Mouse (Mus musculus) layer of hippocampus, postnatal 36 days (tissue): ENCODE measurements around the gene Olfr281. TPM values are rescaled to one million over a fixed set of nuclear protein-coding genes. Genes with fewer than 3 reads are reported as not detected.
"Not testable (repeated sequence)": the region's sequence is repeated elsewhere in the genome, so short reads cannot be mapped to it uniquely, and the experiment has no call there.

Experiments
- DNase-seq, 2 experiments: peaks; one replicate each; pipeline ENCODE4 v3.0.0; 2022
- total RNA-seq, 2 experiments: library from RNA; stranded (reverse); gene quantifications; 2 replicates each; pipeline ENCODE4 v1.2.3; 2021

Gene Olfr281
- total RNA-seq: not detected

- no peak for DNase-seq
These were observed at the start of gene Olfr281 for GRCm38 (mm10) chr15:98452288-98452687. TSS of gene Olfr281 (plus strand) at chr15:98452588.

DNA sequence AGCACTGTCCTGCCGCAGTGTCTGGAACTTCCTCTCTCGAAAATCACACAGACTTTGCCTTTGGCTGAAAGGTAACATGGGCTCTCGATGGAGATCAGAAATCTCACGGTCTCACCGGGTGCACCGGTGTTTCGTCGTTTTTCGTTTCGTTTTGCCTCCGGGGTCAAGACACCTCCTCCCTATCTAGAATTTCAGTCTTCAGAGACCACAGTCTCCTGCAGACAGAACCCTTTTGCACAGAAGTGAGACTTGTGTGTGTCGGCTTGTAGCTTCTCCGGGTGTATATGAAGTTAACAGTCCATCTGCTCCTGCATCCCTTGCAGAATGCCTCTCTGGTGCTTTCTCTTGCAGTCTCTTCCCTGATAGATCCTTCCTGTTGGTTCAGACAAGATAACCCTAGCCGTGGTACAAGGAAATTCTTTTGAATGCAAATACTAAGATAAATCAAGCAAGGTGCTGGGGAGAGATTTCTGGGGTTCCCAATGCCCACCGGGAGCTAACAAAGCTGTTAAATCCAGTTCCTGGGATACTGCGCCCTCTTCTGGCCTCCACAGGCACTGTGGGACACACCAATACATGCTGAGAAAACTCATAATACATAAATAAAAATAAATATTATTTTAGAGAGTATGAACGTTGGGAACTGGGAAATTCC lies 43.9 kb upstream of the Olfr281 start:
- peak in 1 of 2 experiments; percentile 14 for DNase-seq

- no peak for DNase-seq
These were observed 42.8 kb upstream of the Olfr281 start for GRCm38 (mm10) chr15:98409635-98410034.

GRCm38 (mm10) chr15:98410249-98410648 lies 42.1 kb upstream of the Olfr281 start:
- DNase-seq: no peak

GRCm38 (mm10) chr15:98415996-98416395 lies 36.4 kb upstream of the Olfr281 start:
- DNase-seq: no peak

- not testable (repeated sequence) for DNase-seq
These were observed 35.6 kb upstream of the Olfr281 start for GRCm38 (mm10) chr15:98416802-98417201.

DNA sequence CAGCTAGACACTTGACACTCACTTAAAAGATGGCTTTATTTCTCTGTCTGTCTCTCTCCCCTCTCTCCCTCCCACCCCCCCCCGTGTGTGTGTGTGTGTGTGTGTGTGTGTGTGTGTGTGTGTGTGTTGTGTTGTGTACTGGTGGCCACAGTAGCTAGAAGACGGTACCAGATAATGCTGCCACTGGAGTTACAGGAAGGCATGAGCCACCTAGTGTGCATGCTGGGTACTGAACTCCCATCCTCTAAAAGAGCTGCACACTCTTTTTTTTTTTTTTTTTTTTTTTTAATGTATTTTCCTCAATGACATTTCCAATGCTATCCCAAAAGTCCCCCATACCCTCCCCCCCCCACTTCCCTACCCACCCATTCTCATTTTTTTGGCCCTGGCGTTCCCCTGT lies 35.1 kb upstream of the Olfr281 start:
- DNase-seq: not testable (repeated sequence)

GRCm38 (mm10) chr15:98418096-98418495 lies 34.3 kb upstream of the Olfr281 start:
- no peak for DNase-seq

DNA sequence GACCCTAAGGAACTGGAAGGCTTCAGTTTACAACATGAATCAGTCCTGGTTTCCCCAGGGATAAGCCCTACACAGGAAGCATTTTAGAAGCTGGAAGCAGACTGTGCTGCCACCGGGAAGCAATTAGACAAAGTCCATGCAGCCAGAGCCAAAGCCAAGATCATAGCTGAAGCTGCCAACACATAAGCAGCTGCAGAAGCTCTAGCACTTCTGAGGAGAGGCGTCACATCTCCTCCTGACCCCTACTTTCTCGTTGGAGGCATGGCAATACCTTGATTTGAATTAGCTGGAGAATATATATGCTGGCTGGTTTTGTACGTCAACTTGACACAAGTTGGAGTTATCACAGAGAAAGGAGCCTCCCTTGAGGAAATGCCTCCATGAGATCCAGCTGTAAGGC lies 31.5 kb upstream of the Olfr281 start:
- DNase-seq: no peak

DNA sequence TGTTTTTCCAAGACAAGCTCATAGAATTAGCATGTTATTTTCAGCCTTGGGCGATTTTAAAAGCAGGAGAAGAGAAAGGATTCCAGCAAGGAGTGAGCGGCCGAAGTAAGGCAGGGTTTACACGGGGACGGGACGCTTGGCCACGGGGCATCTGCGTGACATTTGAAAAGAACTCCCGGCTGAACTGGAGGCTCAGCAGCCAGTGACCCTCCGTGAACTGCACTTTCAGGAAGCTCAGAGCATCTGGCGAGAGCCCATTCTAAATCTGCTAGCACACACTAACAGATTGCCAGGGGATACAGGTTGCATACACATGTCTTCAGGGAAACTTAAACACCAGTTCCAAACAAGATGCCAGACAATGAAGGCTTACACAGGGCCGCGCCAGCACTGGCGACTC lies 28.1 kb upstream of the Olfr281 start:
- no peak for DNase-seq

GRCm38 (mm10) chr15:98424753-98425152 lies 27.6 kb upstream of the Olfr281 start:
- DNase-seq: no peak

DNA sequence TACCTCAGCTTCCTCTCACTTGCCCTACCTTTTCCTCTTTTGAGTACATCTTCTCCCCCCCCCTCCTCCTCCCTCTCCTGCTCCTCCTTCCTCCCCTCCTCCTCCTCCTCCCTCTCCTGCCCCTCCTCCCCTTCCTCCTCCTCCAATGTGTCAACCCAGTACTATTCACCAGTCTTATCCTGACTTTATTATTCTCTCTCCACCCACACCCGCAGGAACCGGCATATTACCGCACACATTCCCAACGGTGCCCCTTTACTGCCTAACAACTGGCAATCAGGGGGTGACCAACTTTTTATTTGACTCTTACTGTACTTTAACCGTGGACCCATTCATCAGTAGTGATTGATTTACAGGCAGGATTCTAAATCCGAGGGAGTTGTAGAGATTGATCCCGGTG lies 27.2 kb upstream of the Olfr281 start:
- DNase-seq: no peak

DNA sequence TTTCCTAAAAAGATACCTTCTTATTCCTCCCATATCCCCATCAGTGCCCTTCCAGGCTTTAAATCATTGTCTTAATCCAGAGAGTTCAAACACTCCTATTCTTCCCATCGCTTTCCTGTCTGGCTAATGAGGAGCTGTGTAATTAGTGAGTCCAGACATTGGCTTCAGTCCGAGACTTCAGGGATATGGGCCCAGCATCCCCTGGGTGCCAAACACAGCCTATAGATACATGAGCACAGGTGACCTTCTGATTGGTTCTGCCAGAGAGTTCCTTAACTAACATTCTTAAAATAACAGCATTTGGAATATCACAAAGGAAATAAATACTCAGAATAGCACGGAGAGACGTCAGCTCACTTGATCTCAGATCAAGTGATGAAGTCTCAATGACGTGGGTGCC lies 21.5 kb upstream of the Olfr281 start, which contains the start of gene Olfr282:
TSS of gene Olfr282 (plus strand) at position 301 of the 400 bp plus-strand sequence.
- DNase-seq: not testable (repeated sequence)

GRCm38 (mm10) chr15:98444561-98444960 lies 7.8 kb upstream of the Olfr281 start:
- DNase-seq: no peak

DNA sequence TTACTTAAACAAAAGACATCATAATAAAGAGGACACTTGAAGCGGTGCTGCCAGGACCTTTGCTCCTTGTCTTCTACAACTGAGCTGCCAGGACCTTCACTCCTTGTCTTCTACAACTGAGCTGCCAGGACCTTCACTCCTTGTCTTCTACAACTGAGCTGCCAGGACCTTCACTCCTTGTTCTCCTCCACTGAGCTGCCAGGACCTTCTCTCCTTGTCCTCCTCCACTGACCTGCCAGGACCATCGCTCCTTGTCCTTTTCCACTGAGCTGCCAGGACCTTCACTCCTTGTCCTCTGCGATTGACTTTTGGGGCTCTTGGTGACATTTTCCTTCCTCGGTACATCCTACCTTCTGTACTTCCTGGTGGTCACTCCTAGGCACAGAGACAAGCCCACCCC lies 3.9 kb upstream of the Olfr281 start:
- no peak for DNase-seq

DNA sequence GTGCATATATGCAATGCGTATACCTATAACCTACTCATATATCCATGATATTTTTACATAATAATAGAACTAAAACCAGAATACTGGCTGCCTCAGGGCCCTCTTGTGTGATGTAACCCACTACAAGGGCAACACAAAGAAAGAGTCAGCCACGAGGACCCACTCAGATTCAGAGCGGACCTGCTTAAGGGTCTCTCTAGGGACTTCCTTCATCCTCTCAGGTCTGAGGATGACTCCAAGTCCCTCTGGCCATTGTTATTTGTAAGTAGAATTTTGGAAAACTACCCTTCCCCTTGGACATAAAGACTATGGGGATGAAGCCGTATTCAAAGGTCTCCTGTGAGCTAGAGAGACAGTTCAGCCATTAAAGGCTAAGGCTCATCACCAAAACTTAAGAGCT lies 17.2 kb downstream of the Olfr281 start, which contains the start of gene OR5BS1P:
TSS of gene OR5BS1P (plus strand) at position 301 of the 400 bp plus-strand sequence.
- DNase-seq: no peak

DNA sequence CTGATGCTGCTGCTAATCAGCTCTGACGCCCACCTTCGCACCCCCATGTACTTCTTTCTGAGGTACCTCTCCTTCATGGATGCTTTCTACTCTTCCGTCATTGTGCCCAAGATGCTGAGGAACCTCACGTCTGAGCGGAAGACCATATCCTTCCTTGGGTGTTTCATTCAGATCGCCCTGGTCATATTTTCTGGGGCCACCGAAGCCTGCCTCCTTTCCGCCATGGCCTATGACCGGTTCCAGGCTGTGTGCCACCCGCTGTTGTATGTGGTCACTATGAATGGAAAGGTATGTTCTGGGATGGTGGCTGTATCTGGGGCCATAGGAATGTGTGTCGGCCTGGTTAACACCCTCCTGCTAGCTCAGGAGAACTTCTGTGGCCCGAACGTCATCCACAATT lies 19.2 kb downstream of the Olfr281 start:
- DNase-seq: no peak

DNA sequence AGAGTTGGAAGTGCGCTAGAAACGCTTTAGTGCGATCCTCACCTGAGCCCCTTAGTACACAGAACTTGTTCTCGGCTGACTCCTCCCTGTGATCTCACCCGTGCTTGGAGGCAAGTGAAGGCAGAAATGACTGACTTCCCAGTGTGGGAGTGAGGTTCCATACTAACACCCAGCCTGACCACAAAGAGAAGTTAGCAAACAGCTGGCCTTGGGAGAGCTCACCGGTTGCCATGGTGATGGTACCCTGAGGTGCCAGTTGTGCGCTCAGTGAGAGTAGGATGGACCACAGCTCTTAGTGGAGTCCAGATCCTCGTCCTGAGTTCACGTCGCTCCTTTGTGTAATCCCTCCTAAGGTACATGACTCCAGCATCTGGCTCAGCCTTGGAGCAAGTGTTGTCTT lies 22.6 kb downstream of the Olfr281 start:
- no peak for DNase-seq

DNA sequence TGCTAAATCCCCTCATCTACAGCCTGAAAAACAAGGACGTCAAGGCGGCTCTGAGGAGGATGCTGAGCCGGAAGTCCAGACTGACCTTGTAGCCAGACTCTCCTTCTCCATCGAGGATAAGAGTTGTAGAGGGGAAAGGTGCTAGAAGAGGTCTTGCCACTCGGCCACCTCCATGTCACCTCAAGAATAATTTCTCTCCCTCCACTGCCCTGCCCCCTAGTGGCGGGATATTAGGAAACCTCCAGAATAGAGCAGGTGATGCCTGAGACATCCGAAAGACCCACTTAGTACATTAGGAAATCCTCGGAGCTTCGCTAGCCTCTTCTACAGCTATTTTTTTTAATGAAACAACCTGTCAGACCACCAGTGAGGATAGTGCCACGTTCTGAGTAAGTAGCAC lies 23.0 kb downstream of the Olfr281 start:
- peak in 1 of 2 experiments; percentile 21 for DNase-seq

- DNase-seq: no peak
These were observed 23.9 kb downstream of the Olfr281 start for GRCm38 (mm10) chr15:98476281-98476680.

DNA sequence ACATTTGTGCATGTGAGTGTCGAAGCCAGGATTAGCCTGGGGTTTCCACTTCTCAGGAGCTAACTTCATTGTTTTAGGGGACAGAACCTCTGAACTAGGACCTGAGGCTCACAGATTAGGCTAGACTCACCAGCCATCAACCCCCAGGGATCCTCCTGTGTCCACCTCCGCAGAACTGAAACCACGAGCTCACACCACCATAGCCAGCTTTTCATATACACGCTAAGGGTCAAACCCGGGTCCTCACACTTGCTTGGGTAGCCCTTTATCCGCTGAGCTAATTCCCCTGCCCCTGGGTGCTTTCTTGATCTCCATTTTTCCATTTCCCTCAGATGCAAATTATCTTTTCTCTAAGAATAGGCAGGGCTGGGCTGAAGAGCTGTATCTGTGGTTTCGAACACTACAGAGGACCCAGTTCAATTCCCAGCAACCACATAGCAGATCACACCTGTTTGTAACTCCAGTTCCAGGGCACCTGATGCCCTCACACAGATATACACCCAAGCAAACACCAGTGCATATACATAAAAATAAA lies 27.2 kb downstream of the Olfr281 start:
- no peak for DNase-seq

GRCm38 (mm10) chr15:98482701-98483100 lies 30.3 kb downstream of the Olfr281 start, which contains the start of gene Lalba:
TSS of gene Lalba (minus strand) at chr15:98482721.
- DNase-seq: no peak

GRCm38 (mm10) chr15:98483907-98484886 lies 31.8 kb downstream of the Olfr281 start:
- DNase-seq: no peak
